Mouse (Mus musculus) brain, embryonic 14.5 days (tissue): Measurements from ENCODE around the gene Uts2r.

Experiments used
- CTCF ChIP-seq: fragments of 200-500 bp; IDR thresholded peaks from 2 replicates; pipeline ENCODE4 v1.5.1; 2012; ENCODE audit warnings: inconsistent platforms, mild to moderate bottlenecking, moderate library complexity, borderline replicate concordance; ENCODE audit not compliant: insufficient read depth, insufficient read length; ENCODE audit errors: extremely low read depth
- POLR2A ChIP-seq: fragments of 200-500 bp; IDR thresholded peaks from 2 replicates; pipeline ENCODE4 v1.6.1; 2012; ENCODE audit warnings: mild to moderate bottlenecking, inconsistent platforms, borderline replicate concordance; ENCODE audit not compliant: poor library complexity, insufficient read depth, insufficient read length, severe bottlenecking; ENCODE audit errors: extremely low read depth

DNA sequence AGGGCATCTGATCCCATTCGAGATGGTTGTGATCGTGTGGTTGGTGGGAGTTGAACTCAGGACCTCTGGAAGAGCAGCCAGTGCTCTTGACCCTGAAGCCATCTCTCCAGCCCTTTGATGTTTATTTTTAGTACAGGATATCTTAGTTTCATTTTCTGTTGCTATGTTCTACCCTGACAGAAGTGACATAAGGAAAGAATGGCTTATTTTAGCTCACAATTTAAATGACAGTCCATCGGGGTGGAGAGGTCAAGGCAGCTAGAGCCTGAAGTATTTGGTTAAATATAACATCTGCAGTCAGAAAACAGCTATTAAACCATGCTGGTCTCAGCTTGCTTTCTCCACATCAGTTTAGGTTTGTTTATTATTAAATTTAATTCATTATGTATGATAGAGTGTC, 38.9 kb upstream of the Uts2r start:
- TF ChIP-seq CTCF, result no peak
- no peak for TF ChIP-seq POLR2A
